Mouse (Mus musculus) T-helper 2 cell (primary cell): ENCODE data around the gene Socs5.

Experiments
- in situ Hi-C: fragments of 300-600 bp; cut with MboI, MseI; formaldehyde crosslinking; loops from one replicate; pipeline ENCODE4 v1.15.1; 2025; ENCODE audit warnings: high pct_unique_total_duplicates

Socs5 gene

DNA sequence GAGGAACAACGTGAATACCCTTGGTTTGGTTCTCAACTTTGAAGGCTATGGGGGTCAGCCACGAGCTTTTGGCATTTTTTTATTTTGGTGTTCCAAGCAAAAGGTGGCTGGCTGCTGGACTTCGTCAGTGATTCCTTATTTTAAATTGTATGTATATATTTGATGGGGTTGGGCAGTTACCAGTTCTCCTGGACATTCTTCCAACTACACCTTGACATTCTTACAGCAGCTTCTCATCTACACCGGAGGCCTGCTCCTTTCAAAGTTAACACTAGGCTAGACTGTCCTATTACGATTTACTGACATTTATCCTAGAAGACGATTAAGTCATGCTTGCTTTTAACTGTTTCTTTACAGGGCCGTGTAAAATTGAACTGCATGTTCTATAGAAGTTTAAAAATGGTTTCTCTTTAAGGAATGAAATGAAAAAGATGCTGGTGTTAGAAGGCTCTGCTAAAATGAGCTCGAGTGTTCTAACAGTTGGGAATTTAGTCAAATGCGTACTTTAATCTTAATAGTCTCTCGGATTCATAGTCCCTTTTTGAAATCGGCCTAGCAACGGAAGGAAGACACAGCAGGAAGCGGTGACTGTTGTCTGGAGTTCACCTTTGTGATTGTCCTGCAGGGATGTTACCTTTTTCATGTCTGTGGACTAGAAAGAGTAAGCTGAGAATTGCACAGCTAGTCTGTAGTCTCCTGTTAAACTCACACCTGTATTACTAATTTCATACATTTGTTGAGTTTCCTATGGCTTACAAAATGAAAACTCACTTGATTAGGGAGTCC, 1.2 kb downstream of the Socs5 start:
- in situ Hi-C loops = no loop called here

DNA sequence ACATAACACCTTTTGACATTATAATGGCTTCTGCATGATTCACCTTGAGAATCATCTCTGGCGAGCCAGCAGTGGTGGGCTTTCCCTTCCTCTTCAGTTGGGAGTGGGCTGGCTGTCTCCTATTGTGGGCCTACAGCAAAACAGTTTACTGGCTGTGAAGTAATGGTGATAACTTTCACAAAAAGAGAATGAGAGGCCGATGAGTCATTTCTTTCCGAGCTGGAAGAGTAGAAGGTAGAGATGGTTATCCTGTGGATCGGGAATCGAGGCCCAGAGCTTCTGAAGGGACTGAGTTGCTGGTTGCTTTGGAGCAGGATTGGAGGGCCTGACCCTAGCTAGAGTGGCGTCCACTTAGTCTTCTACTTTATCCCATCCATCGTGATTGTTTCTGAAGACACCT, 2.0 kb downstream of the Socs5 start:
- in situ Hi-C loops = no loop called here

DNA sequence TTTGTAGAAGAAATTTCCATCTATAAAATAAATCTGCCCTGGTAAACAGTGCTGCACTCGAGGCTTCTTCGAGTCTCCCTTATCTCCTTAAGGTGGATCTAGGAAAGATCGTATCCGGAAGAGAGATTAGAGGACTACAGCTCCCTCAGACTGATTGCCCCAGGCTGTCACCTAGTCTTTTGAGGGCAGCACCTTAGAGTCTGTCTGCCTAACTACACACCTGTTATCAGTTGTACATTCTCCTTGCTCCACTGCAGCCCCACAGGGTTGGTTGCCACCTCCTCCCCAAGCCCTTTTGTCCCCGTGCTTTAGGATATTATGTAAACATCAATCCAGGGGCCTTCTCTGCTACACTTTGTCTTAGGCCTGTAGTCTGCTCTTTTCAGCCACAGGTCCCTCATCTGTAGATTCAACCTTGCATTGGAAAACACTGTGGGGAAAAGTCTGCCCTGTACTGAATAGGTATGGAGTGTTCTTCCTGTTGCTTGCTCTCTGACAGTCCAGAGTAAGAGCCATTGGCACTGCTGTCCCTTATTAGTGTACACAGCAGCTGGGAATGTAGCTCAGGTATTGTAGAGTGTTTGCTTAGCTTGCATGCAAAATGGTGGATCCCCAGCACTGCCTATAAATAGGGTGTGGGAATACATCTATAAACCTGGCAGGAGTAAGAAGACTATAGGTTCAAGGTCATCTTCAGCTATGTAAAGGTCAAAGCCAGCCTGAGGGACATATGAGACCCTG, 5.5 kb downstream of the Socs5 start:
- in situ Hi-C loops = no loop called here

DNA sequence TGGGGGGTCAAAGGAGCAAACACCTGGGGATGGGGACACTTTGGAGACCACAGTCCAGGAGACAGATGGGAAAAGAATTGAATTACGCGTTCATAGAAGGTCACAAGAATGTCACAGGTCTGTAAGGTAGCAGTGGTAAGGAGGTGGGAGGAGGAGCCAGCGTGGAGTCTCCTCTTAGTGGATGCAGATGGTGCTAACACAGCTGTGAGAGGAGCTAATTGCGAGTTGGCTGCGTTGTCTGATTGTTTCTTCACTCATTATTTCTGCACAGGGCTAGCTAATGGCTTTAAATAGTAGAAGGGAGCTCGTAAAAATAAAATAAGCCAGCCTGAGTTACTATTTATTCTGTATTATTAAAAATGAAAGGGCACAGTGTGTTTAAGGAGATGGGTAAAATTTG, 8.1 kb downstream of the Socs5 start:
- in situ Hi-C loops = no loop called here

DNA sequence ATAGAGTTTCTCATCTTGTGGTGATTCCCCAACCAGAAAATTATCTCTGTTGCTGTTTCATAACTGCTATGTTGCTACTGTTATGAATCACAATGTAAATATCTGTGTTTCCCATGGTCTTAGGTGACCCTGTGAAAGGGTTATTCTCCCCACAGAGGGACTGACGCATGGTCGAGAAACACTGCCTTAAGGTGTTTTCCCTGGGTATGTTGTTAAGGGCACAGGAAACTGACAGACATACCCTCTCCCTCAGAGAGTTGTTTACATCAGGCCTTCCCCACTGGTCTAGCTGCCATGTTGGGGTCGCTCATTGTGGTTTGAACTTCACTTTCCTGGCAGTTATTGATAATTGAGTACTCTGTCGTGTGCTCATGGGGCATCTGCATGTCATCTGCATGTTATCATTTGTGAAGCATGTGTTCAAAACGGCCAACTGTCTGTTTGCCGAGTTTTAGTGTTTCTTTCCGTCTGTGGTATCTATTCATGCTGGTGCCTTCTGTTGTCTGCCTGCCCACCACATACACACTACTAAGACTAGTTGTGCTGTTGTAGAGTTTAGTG, 11.6 kb downstream of the Socs5 start:
- in situ Hi-C loops = no loop called here

DNA sequence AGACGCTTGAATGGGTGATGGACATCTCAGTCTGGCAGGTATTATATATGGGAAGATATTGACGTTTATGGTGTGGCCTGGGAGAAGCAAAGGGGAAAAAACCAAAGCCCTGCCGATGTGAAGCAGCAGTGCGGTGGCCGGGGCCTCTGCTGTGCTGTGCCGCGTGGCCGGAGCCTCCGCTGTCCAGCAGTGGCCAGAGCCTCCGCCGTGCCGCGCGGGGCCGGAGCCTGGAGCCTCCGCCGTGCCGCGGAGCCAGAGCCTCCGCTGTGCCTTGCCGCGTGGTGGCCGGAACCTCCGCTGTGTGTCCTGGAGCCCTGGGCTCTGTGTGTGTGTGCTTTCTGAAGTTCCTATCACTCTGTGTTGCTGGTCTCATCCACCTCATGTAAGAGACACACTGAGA, 17.9 kb downstream of the Socs5 start:
- in situ Hi-C loops = no loop called here

DNA sequence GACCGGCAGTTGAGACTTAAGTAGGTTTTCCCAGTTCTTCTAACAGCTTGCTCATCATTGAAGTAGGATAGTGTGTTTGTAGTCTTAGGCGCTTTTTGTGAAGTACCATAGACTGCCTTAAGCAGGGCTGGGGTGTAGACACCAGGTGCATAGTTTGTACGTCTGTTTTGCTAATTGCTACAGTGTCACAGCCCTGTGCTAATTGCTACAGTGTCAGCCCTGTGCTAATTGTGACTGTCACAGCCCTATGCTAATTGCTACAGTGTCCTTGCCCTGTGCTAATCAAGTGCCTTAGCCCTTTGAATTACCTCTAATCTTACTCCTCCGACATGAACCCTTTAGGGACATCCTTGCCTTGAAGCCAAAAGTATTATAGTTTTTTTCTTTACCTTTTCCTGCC, 24.8 kb downstream of the Socs5 start:
- in situ Hi-C loops = no loop called here

DNA sequence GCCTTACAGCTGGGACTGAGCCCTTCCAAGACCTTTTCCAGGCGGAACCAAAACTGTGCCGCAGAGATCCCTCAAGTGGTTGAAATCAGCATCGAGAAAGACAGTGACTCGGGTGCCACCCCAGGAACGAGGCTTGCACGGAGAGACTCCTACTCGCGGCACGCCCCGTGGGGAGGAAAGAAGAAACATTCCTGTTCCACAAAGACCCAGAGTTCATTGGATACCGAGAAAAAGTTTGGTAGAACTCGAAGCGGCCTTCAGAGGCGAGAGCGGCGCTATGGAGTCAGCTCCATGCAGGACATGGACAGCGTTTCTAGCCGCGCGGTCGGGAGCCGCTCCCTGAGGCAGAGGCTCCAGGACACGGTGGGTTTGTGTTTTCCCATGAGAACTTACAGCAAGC, 26.3 kb downstream of the Socs5 start:
- in situ Hi-C loops = no loop called here

DNA sequence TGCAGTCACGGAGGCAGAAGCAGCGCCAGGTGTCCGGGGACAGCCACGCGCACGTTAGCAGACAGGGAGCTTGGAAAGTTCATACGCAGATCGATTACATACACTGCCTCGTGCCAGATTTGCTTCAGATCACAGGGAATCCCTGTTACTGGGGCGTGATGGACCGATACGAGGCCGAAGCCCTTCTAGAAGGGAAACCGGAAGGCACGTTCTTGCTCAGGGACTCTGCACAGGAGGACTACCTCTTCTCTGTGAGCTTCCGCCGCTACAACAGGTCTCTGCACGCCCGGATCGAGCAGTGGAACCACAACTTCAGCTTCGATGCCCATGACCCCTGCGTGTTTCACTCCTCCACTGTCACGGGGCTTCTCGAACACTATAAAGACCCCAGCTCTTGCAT, 27.2 kb downstream of the Socs5 start:
- in situ Hi-C loops = no loop called here

DNA sequence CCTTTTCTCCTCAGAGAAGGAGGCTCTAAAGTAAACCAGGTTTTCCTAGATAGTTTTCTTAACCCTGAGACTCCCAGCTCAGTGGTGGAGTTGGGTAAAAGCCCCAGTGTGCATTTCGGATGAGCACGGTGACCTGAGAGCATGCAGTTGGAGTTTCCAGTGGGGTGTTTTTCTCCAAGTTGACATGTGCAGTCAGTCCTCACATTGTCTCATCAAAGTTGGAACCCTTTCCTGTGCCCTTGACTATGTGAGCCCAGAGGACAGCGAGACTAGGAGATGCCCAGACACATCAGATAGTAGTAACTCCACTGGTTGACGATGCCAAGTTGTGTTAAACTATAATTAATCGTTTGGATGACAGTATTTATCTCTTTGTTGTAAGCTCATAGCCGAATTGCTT, 28.3 kb downstream of the Socs5 start:
- in situ Hi-C loops = no loop called here

DNA sequence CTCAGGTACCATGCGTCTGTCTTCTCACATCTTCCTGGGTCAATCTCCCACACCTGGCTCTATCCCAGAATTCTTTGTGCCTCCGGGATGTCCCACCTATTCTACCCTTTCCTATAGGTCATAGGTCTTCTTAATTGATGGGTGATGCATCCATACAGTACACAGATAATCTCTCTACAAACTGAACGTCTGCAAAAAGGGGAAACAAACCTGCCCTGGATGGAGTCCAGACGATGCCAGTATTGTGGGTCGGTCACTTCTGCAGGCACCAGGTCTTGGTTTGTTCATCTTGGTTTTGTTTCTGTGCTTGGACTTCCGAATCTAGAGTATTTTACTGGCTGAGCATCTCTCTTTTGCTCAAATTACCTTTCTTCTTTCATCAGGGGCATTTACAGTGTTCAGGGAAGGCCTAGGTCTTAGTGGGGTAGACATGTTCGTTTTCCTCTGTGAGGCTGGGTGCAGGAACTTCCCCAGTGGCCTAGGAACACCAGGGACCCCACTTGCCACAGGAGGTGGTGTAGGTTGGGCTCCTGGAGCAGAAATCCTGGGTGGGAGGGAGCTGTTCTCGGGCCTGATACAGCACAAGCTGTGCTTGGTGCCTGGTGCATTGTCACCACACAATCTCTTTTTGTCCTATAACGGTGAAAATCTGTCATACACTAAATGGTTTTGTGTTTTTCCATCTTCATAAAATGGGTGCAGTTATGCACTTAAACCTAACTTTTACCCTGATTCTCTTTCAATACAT, 33.9 kb downstream of the Socs5 start:
- in situ Hi-C loops = no loop called here

DNA sequence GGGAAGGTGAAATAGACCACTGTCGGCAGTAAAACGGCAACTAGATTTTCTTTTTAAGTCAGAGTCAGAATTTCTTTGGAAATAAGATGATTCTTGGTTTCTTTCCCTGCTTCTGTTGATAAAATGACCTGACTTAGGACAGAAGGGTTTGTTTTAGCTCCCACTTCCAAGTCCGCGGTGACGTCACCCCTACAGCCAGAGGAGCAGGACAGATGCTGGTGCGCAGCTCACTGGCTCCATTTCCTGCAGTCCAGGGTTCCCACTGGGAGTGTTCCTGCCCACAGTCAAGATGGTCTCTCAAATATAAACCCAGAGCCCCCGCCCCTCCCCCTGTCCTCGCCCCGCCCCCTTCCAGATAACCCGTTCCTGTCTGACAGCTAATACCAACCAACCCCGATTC, 34.8 kb downstream of the Socs5 start:
- in situ Hi-C loops = no loop called here

DNA sequence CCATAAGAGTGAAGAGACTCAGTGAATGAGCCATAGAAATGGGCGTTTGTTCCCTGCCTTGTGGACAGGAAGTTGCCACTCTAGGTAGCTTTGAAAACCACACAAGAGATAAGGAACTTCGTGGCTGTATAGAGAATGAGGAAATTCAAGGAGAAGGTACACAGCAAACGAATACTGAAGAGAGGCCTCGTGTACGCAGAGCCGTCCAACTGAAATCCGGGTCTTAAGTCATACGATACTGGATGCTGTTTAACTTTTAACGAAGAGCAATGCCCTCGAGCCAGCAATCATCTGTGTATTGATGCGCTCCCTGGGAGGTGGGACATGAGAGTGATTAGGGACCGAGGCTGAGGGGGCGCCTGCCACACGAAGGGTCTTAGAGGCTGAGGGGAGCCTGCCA, 35.7 kb downstream of the Socs5 start:
- in situ Hi-C loops = no loop called here

DNA sequence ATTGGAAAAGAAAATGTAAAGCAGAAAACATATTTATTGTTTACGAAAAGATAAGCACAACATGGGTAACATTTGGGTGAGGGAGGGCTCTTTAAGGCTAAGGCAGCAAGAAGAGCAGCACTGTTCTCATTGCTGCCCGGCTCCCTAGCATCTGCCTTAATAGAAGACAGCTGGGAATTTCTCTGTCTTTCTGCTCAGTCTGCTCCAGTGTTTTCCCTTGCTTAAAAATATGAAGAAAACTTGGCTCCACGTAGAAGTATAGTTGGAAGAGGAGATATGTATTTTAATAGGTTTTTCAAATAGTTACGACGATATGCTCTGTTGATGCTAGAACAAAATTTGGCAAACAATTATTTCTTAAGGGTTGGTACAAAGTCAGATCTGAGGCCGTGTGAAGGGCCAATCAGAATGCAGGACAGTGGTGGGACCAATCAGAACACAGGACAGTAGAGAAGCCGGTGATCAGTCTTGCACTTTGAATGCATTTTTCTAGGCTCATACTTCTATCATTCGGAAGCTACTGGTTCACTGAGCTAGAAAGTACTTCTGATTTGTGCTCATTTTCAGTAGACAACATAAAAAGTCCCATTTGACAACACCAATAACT, 39.0 kb downstream of the Socs5 start:
- in situ Hi-C loops = no loop called here

DNA sequence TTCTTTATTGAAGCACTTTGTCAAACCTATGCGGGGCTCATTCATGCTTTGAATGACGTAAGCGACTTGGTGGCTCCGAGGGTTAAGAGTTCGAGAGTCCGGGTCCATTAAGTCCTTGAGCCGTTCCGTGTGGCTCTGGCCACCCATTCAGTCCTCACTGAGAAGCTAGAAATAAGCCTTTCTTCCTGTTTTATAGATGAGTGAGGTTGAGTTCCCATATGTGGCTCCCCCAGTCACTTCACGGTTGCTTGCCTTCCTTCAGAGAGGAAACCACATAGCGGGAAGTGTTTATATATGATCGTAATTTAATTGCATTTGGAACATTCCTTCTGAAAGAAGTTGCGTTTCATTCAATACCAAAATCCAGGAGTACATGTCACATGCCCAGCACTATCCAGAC, 42.3 kb downstream of the Socs5 start:
- in situ Hi-C loops = no loop called here

DNA sequence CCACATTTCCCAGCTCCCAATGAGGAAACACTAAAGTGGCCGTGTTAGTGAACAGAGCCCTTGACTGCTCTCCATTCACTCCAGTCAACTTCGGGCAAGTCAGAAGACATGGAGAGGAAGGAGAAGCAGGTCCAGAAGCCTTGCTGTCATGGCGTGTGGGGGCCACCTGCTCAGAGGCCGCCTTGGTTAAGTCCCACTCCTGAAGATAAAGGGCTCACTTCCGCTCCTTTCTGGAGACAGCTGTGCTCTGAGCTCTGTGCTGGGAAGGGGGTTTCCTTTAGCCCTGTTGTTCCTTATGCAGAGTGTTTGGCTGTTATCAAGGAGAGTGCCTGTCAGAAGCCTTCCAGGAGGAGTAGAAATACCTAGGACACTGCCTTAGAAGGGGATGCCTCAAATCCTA, 45.5 kb downstream of the Socs5 start:
- in situ Hi-C loops = no loop called here

DNA sequence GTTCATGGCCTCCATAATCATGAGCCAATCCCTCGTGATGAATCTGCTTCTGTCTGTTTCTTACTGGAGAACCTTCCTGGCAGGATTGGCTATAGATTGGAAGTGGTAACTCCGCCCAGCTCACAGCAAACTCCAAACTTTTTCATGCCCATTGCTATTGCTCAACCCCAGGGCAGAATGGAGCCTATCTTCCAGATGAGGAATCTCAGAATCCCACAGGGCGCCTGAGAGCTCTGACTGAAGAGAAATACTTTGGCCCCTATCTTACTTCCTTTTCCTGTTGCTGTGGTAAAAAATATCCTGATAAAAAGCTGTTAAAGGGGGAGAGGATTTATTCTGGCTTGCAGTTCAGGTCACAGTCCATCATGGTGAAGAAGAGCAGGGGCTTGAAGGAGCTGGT, 48.2 kb downstream of the Socs5 start:
- in situ Hi-C loops = no loop called here

DNA sequence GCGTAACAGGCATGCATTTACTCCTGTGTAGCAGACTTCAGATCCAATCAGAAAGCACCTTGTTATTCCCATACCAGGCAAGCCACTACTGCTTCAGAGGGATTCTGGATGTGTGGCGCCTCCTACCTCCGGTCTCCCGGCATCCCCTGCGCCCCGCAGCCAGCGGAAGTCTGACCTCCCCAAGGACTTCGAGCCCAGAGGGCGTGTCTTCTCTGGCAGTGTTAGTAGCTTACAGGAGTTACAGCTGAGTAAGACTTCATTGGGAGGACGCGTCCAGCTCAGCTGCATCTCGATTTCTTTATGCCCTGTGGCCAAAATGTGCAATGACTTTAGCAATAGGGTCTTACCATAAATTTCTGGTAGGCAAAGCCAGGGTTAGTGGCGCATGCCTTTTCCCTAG, 50.3 kb downstream of the Socs5 start:
- in situ Hi-C loops = no loop called here

DNA sequence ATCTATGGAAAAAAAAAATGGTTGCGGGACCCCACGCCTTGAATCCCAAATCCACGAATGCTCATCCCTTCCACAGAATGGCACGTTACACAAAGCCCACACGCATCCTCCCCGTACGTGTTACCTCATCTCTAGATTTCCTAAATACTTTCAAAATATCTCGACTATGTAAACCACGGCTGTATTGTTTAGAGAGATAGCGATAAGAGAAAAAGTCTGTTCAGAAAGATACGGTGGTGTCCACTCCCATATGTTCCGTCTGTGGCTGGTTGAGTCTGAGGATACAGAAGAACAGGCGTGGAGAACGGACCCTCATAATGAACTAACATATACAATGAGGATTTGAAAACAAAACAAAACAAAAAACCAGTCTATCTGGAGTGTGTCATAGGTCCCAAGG, 51.1 kb downstream of the Socs5 start:
- in situ Hi-C loops = no loop called here

DNA sequence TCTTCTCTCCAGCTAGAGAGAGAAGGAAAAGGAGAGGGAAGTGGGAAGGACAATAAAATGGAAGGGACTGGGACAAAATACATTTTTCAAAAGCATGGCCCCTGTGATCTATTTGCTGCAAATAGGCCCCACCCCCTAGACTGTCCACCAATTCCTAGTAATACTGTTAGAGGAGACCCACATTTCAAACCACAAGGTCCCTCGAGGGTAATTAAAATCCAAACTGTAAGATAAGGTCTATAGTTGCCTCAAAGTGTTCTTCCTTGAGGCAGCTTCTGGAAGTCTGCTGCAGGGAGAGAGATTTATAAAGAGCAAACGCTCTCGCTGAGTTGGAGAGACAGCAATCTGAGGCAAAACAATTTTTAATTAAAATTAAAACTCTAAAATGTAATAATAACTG, 52.8 kb downstream of the Socs5 start:
- in situ Hi-C loops = no loop called here

DNA sequence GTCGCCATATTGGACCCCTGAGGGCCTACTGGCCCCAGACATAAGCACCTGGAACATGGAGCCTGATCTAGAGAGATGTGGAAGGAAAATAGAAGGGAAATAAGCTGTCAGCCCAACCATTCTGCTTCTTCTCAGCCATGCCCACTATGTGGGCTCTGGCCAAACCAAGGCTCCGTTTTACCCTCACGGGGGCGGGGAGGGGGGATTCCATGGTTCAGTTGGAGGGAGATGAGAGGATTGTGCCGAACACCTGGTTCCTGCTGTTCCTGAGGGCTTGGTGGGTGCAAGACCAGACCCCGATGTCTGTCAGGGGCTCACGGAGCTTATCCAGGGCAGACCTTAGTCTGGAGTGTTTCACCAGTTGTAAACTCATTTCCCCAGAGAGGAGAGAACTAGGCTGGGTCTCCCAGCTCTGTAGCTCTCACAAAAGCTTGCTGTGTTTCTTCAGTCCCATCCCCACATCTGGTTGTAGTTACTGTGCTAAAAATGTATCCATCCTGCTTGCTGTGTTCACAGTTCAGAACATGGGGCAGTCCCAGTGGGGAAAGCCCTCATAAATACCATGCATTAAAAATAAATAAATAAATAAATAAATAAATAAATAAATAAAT, 56.9 kb downstream of the Socs5 start:
- in situ Hi-C loops = no loop called here

DNA sequence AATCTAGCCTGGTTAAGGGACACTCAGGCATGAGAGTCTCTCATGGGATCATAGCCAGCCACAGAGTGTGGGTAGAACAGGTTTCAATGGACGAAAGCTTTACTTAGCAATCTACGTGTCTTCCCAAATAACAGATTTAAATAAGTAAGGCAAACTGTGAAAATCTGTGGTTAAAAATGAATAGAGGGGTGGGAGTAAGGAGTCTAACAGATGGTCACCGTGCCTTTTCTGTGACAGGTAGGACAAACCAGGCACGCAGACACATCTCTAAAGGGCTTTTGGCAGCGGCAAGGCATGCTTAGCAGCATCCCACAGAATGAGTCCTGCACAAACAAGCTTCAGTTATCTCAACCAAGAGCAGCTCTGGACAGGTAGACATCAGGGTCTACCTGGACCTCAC, 59.9 kb downstream of the Socs5 start:
- in situ Hi-C loops = no loop called here
